Mouse (Mus musculus): ENCODE data around the gene Tecpr1. TPM values are rescaled to one million over a fixed set of nuclear protein-coding genes. Genes with fewer than 3 reads are reported as not detected.

Tecpr1 gene
- polyA plus RNA-seq, 1 experiment from 2014 or later: 18.9 TPM

DNA sequence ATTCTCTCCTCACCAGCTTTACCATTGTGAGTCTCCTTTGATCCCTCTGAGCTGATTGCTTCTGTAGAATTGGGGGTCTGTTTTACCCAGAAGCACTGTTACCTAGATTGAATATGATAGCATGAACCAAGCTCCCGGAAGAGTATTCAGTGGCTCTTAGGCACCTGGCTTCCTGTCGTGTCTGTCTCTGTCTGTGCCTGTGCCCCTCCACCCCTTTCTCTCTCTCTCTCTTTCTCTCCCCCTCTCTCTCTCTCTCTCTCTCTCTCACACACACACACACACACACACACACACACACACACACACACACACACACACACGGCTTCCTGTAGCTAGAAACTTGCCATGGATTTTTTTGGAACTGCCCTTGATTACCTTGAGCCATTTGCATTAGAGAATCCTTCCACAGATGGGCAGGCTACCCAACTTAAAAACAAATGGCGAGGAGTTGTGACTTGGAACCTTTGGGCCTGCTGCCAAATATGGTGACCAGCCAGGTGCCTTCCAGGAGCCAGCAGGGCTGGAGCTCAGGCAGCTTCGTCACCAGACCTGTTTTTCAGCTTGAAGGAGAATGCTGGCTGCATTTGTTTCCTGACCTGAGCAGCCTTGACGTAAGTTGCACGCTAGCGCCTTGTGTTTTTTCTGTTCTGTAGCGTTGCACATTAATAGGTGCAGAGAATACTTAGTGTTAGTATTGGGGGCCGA lies 60.5 kb downstream of the Tecpr1 start:
- Histone ChIP-seq H3K27me3 (replicated peaks; ENCODE audit: control insufficient read depth, insufficient read depth, low read length) (no peaks in the 10 kb centered on the region), H3K27ac (ENCODE audit: low read depth) (no peak overlapping the region), H3K4me3 (ENCODE audit: low read depth, low read length) (no peak overlapping the region), H3K9ac (ENCODE audit: low read length) (no peak overlapping the region), H3K4me1 (replicated peaks; ENCODE audit: control insufficient read depth, insufficient read depth, low read length) (0 out of 2 replicates have a peak, but pooled peaks cover 6% of the 10 kb centered on the region), H3K36me3 (ENCODE audit: control insufficient read depth, insufficient read depth, low read length) (peaks cover 15% of the 10 kb centered on the region; the same call in 1 of the 2 replicates), H3K4me2 (ENCODE audit: low read length) (no peak overlapping the region), H3K9me3 (ENCODE audit: control insufficient read depth, low read length) (no peaks in the 10 kb centered on the region)
- DNase-seq (ENCODE audit: low spot score) (no peak), ATAC-seq (replicated peaks; ENCODE audit: low FRiP score, low TSS enrichment, low read depth) (no peak)
- 78% methylated on average over 10 of the region's 10 CpGs for WGBS

DNA sequence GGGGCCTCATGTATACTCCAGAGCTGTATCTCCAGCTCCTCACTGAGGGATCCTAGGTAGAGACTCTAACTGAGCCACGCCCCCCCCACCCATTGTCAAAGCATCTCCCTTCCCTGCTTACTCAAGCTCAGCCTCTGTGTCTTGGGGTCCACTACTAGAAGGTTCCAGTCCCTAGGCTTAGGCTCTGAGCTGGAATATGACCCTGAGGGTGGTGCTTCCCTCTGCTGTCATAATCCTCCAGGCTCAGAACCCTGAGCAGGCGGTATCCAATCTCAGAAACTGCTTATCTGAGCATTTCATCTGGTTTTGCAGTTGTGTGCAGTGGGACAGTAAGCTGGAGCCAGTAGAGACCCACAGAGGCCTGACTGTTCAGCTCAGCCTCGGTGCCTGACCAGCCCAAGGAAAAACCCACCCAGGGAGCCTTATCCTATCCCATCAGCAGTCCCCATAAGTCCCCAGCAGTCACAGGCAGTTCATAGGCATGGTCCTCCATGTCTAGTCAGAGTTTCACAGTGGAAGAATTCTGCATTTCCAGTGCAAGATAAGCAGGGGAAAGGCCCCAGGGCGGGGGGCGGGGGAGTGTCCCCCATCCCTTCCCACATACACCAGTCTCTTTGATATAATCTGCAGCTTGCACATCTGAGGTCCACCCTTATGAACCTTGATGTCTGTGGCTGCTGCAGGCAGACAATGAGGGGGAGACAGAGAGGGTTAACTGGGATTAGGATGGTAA lies 61.2 kb downstream of the Tecpr1 start:
- Histone ChIP-seq H3K9me3 (ENCODE audit: control insufficient read depth, low read length) (no peaks in the 10 kb centered on the region), H3K4me2 (ENCODE audit: low read length) (no peak overlapping the region), H3K4me1 (replicated peaks; ENCODE audit: control insufficient read depth, insufficient read depth, low read length) (0 out of 2 replicates have a peak, but pooled peaks cover 6% of the 10 kb centered on the region), H3K4me3 (ENCODE audit: low read depth, low read length) (no peak overlapping the region), H3K27ac (ENCODE audit: low read depth) (no peak overlapping the region), H3K27me3 (replicated peaks; ENCODE audit: control insufficient read depth, insufficient read depth, low read length) (no peaks in the 10 kb centered on the region), H3K36me3 (ENCODE audit: control insufficient read depth, insufficient read depth, low read length) (peaks cover 19% of the 10 kb centered on the region), H3K9ac (ENCODE audit: low read length) (no peak overlapping the region)
- ATAC-seq (replicated peaks; ENCODE audit: low FRiP score, low TSS enrichment, low read depth): no peak
- DNase-seq (ENCODE audit: low spot score): no peak
- 84% methylated on average over 5 of the region's 5 CpGs for WGBS

DNA sequence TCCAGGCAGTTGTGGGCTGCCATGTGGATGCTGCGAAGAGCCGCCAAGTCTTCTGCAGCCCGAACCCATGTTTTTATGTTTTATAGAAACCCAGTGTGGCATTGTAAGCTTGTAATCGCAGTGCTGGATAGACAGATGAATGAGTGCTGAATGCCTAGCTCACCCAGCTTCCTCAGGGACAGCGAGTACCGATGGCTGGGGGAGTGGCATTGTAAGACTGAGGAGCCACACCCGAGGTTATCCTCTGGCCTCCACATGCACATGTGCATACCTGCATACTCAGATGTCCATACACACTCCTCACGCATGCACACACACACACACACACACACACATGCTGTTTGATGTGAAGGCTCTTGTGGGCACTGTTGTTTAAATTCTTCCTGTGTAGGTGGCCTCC lies 64.3 kb downstream of the Tecpr1 start:
- WGBS: 88% methylated on average over 8 of the region's 8 CpGs
- Histone ChIP-seq H3K4me2 (ENCODE audit: low read length) (no peak overlapping the region), H3K27ac (ENCODE audit: low read depth) (peak overlapping the region; percentile 64), H3K27me3 (replicated peaks; ENCODE audit: control insufficient read depth, insufficient read depth, low read length) (no peaks in the 10 kb centered on the region), H3K4me3 (ENCODE audit: low read depth, low read length) (no peak overlapping the region), H3K36me3 (ENCODE audit: control insufficient read depth, insufficient read depth, low read length) (peaks cover 11% of the 10 kb centered on the region), H3K9ac (ENCODE audit: low read length) (no peak overlapping the region), H3K4me1 (replicated peaks; ENCODE audit: control insufficient read depth, insufficient read depth, low read length) (0 out of 2 replicates have a peak, but pooled peaks cover 6% of the 10 kb centered on the region), H3K9me3 (ENCODE audit: control insufficient read depth, low read length) (no peaks in the 10 kb centered on the region)
- ATAC-seq (replicated peaks; ENCODE audit: low FRiP score, low TSS enrichment, low read depth) (no peak), DNase-seq (ENCODE audit: low spot score) (no peak)

DNA sequence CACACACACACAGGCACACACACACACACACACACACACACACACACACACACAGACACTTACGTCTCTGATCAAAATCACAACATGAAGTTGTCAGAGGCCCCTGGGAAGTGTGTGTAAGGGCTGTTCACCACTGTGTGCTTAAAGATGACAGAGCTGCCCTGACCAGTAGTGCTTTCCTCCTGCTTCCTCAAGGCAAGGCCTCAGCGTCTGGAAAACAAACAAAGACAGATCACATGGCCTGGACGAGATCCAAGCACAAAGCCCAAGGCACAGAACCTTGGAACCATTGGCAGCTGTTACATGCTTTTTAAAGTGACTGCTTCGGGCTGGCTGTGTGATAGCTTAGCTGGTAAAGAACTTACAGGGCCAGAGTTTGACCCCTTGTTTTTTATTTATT lies 64.8 kb downstream of the Tecpr1 start:
- Histone ChIP-seq H3K4me1 (replicated peaks; ENCODE audit: control insufficient read depth, insufficient read depth, low read length) (0 out of 2 replicates have a peak, but pooled peaks cover 6% of the 10 kb centered on the region), H3K9ac (ENCODE audit: low read length) (no peak overlapping the region)
- WGBS: 19% methylated on average over 4 of the region's 4 CpGs

DNA sequence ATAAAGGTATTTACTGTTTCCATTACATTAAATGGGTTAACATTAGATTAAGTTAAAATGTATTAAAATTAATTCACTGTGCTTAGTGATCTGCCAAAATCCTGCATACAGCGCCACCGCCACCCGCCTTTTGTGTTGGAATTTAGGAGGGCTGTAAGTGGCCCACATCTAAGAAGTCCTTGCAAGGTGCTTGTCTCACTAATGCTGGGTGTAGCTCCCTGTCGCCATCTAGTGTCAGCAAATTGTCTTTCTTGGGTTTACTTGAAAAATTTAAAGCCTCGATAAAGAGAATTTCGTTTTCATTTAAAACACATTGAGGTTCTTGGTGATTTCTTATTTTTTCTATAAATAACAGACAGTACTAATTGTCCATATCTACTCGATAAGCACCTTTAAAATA lies 68.9 kb downstream of the Tecpr1 start:
- Histone ChIP-seq H3K4me3 (ENCODE audit: low read depth, low read length) (no peak overlapping the region), H3K27me3 (replicated peaks; ENCODE audit: control insufficient read depth, insufficient read depth, low read length) (no peaks in the 10 kb centered on the region), H3K4me1 (replicated peaks; ENCODE audit: control insufficient read depth, insufficient read depth, low read length) (0 out of 2 replicates have a peak, but pooled peaks cover 6% of the 10 kb centered on the region), H3K36me3 (ENCODE audit: control insufficient read depth, insufficient read depth, low read length) (peaks cover 29% of the 10 kb centered on the region), H3K27ac (ENCODE audit: low read depth) (no peak overlapping the region), H3K9me3 (ENCODE audit: control insufficient read depth, low read length) (no peaks in the 10 kb centered on the region), H3K9ac (ENCODE audit: low read length) (no peak overlapping the region), H3K4me2 (ENCODE audit: low read length) (no peak overlapping the region)
- DNase-seq (ENCODE audit: low spot score) (peak; percentile 79), ATAC-seq (replicated peaks; ENCODE audit: low FRiP score, low TSS enrichment, low read depth) (no peak)
- 35% methylated on average over 7 of the region's 7 CpGs for WGBS

More for the DNA sequence above, 64.8 kb downstream of the Tecpr1 start:
- ATAC-seq (replicated peaks; ENCODE audit: low FRiP score, low TSS enrichment, low read depth): peak; percentile 67; the same call in 1 of the 2 replicates
- Histone ChIP-seq H3K27ac (ENCODE audit: low read depth) (peak overlapping the region; percentile 64), H3K36me3 (ENCODE audit: control insufficient read depth, insufficient read depth, low read length) (peaks cover 11% of the 10 kb centered on the region), H3K4me3 (ENCODE audit: low read depth, low read length) (no peak overlapping the region), H3K4me2 (ENCODE audit: low read length) (no peak overlapping the region), H3K9me3 (ENCODE audit: control insufficient read depth, low read length) (no peaks in the 10 kb centered on the region), H3K27me3 (replicated peaks; ENCODE audit: control insufficient read depth, insufficient read depth, low read length) (no peaks in the 10 kb centered on the region)
- peak; percentile 65 for DNase-seq (ENCODE audit: low spot score)

DNA sequence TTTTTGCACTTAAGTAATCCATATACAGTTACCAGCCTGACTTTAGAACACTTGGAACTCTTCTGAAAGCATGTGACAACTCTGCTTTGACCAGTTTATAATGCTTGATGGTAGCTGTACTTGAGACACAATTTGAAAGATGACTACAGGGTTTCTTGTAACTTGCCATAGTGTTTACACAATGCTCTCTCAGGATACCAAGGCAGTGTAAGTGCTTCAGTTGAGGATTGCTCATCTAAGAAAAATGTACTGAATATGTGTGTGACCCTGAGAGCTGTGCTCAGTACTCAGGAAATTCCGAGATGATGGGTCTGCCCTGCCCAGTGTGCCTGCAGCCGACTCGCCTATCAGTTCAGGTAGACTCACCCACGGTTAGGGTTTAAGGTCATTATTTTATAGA lies 72.1 kb downstream of the Tecpr1 start:
- H3K9me3 ChIP-seq (ENCODE audit: control insufficient read depth, low read length): no peaks in the 10 kb centered on the region
- no peak overlapping the region for H3K4me2 ChIP-seq (ENCODE audit: low read length)
- peaks cover 41% of the 10 kb centered on the region for H3K36me3 ChIP-seq (ENCODE audit: control insufficient read depth, insufficient read depth, low read length)
- no peaks in the 10 kb centered on the region for H3K4me1 ChIP-seq (replicated peaks; ENCODE audit: control insufficient read depth, insufficient read depth, low read length)
- DNase-seq (ENCODE audit: low spot score) (no peak), ATAC-seq (replicated peaks; ENCODE audit: low FRiP score, low TSS enrichment, low read depth) (no peak)
- no peaks in the 10 kb centered on the region for H3K27me3 ChIP-seq (replicated peaks; ENCODE audit: control insufficient read depth, insufficient read depth, low read length)
- whole genome bisulfite sequencing: 82% methylated on average over 4 of the region's 4 CpGs
- H3K4me3 ChIP-seq (ENCODE audit: low read depth, low read length): no peak overlapping the region
- no peak overlapping the region for H3K9ac ChIP-seq (ENCODE audit: low read length)
- no peak overlapping the region for H3K27ac ChIP-seq (ENCODE audit: low read depth)

DNA sequence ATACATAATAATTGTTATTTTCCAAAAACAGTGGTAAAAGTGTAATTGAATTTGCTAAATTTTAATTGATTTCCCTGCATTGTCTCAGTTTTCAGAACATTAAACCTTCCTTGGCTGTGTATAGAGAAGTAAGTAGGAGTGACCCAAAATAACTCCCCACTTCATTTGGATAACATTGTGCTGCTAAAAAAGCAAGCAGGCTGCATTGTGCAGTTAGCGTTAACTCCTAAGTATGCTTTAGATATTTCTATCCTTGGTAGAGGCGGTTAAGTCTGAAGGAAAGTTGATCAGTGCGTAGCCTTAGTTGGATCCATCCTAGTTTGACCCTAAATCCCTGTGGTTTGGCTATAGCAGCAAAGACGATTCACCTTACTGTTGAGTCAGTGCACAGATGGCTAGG lies 73.9 kb downstream of the Tecpr1 start:
- DNase-seq (ENCODE audit: low spot score): no peak
- Histone ChIP-seq H3K4me3 (ENCODE audit: low read depth, low read length) (no peak overlapping the region), H3K4me1 (replicated peaks; ENCODE audit: control insufficient read depth, insufficient read depth, low read length) (no peaks in the 10 kb centered on the region), H3K27me3 (replicated peaks; ENCODE audit: control insufficient read depth, insufficient read depth, low read length) (no peaks in the 10 kb centered on the region), H3K4me2 (ENCODE audit: low read length) (no peak overlapping the region), H3K9me3 (ENCODE audit: control insufficient read depth, low read length) (no peaks in the 10 kb centered on the region), H3K9ac (ENCODE audit: low read length) (no peak overlapping the region), H3K36me3 (ENCODE audit: control insufficient read depth, insufficient read depth, low read length) (peaks cover 37% of the 10 kb centered on the region), H3K27ac (ENCODE audit: low read depth) (no peak overlapping the region)
- ATAC-seq (replicated peaks; ENCODE audit: low FRiP score, low TSS enrichment, low read depth): no peak
- 96% methylated on average over 4 of the region's 4 CpGs for WGBS

DNA sequence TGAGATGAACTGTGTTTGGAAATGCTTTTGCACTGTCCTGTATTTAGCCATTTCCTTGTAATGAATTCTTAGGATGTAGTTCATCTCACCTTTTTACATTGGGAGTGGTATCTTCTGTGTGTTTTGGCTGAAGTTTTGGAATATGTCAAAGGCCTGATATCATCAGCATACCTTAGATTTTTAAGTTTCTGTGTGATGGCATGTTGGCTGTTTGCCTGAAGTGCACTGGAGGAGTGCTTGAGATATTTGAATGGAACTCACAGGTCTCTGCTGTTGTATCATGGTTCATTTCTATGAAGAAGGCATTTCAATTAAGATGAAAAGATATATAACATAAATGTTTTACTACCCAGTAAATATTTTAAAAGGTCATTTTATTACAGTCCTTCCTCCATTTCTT lies 76.5 kb downstream of the Tecpr1 start:
- DNase-seq (ENCODE audit: low spot score) (no peak), ATAC-seq (replicated peaks; ENCODE audit: low FRiP score, low TSS enrichment, low read depth) (no peak)
- Histone ChIP-seq H3K27me3 (replicated peaks; ENCODE audit: control insufficient read depth, insufficient read depth, low read length) (no peaks in the 10 kb centered on the region), H3K4me1 (replicated peaks; ENCODE audit: control insufficient read depth, insufficient read depth, low read length) (no peaks in the 10 kb centered on the region), H3K27ac (ENCODE audit: low read depth) (no peak overlapping the region), H3K36me3 (ENCODE audit: control insufficient read depth, insufficient read depth, low read length) (peaks cover 42% of the 10 kb centered on the region), H3K9ac (ENCODE audit: low read length) (no peak overlapping the region), H3K4me3 (ENCODE audit: low read depth, low read length) (no peak overlapping the region), H3K9me3 (ENCODE audit: control insufficient read depth, low read length) (no peaks in the 10 kb centered on the region), H3K4me2 (ENCODE audit: low read length) (no peak overlapping the region)

Measured in intestine, embryonic 14.5 days (tissue).